12 mouse cellular contexts compared by ENCODE assay signal in genomic region chr1:125372855-125373254, GRCm38 (mm10).
DNase-seq lines count a peak whose midpoint lies in the region; ATAC-seq and TF ChIP-seq lines count a peak whose summit lies in the region.
"Had no signal": no experiment of that assay in that cellular context is flagged by ENCODE, and none has a peak within 500 bp of the region (broad histone marks: within the 10 kb centered on the region; RNA-seq: fewer than 3 reads in every experiment).

No protein-coding gene starts in this region.

- WGBS in heart, postnatal 0 days, result 70% methylated on average over 5 of the region's 5 CpGs
- 66% methylated on average over 5 of the region's 5 CpGs for WGBS in midbrain, embryonic 13.5 days
- 79% methylated on average over 5 of the region's 5 CpGs for WGBS in midbrain, embryonic 11.5 days
- WGBS in hindbrain, embryonic 16.5 days, result 59% methylated on average over 5 of the region's 5 CpGs

- no peak overlapping the region for H3K4me3 ChIP-seq in heart, postnatal 0 days (ENCODE audit: low read depth, low read length)
- no peak overlapping the region for H3K4me3 ChIP-seq in midbrain, embryonic 13.5 days (replicated peaks)
- H3K4me3 ChIP-seq in midbrain, embryonic 11.5 days (ENCODE audit: low read depth, low read length), result no peak overlapping the region
- H3K4me3 ChIP-seq in hindbrain, embryonic 16.5 days (ENCODE audit: low read length), result no peak overlapping the region
- H3K4me3 ChIP-seq: heart, embryonic 13.5 days; limb, embryonic 15.5 days had no signal

- H3K27ac ChIP-seq in heart, postnatal 0 days (ENCODE audit: low read depth), result no peak overlapping the region
- H3K27ac ChIP-seq in midbrain, embryonic 13.5 days, result no peak overlapping the region
- H3K27ac ChIP-seq in midbrain, embryonic 11.5 days (ENCODE audit: low read depth, low read length), result no peak overlapping the region
- no peak overlapping the region for H3K27ac ChIP-seq in hindbrain, embryonic 16.5 days (ENCODE audit: low read depth, low read length)
- H3K27ac ChIP-seq: heart, embryonic 13.5 days; limb, embryonic 15.5 days had no signal

- 0 out of 2 replicates have a peak, but pooled peaks have one; percentile 7 for TF ChIP-seq CTCF in heart, postnatal 0 days (IDR thresholded peaks at IDR 0.05; ENCODE audit: low read depth)

- H3K27me3 ChIP-seq in heart, postnatal 0 days (ENCODE audit: control insufficient read depth, insufficient read depth, low read length), result no peaks in the 10 kb centered on the region
- H3K27me3 ChIP-seq in midbrain, embryonic 13.5 days, result no peaks in the 10 kb centered on the region
- no peaks in the 10 kb centered on the region for H3K27me3 ChIP-seq in midbrain, embryonic 11.5 days (ENCODE audit: control insufficient read depth, insufficient read depth, low read length)
- H3K27me3 ChIP-seq in hindbrain, embryonic 16.5 days (replicated peaks; ENCODE audit: control insufficient read depth, insufficient read depth, low read length), result no peaks in the 10 kb centered on the region
- H3K27me3 ChIP-seq: heart, embryonic 13.5 days; limb, embryonic 15.5 days had no signal

- no peak for ATAC-seq in heart, postnatal 0 days (ENCODE audit: insufficient read depth, low read depth)
- peak; percentile 43; the same call in 1 of the 2 replicates for ATAC-seq in midbrain, embryonic 13.5 days
- ATAC-seq in midbrain, embryonic 11.5 days (ENCODE audit: low FRiP score), result no peak
- ATAC-seq in hindbrain, embryonic 16.5 days, result peak; percentile 54

- H3K4me1 ChIP-seq in heart, postnatal 0 days (ENCODE audit: control insufficient read depth, insufficient read depth), result no peaks in the 10 kb centered on the region
- no peaks in the 10 kb centered on the region for H3K4me1 ChIP-seq in midbrain, embryonic 13.5 days (replicated peaks)
- H3K4me1 ChIP-seq in midbrain, embryonic 11.5 days (ENCODE audit: control insufficient read depth, insufficient read depth, low read length), result no peaks in the 10 kb centered on the region
- no peaks in the 10 kb centered on the region for H3K4me1 ChIP-seq in hindbrain, embryonic 16.5 days (ENCODE audit: control insufficient read depth, insufficient read depth, low read depth, low read length)
- H3K4me1 ChIP-seq: heart, embryonic 13.5 days; limb, embryonic 15.5 days had no signal

- H3K9me3 ChIP-seq in heart, postnatal 0 days (replicated peaks; ENCODE audit: control insufficient read depth, low read length), result no peaks in the 10 kb centered on the region
- H3K9me3 ChIP-seq in midbrain, embryonic 13.5 days, result no peaks in the 10 kb centered on the region
- H3K9me3 ChIP-seq in midbrain, embryonic 11.5 days (ENCODE audit: control insufficient read depth, low read length), result no peaks in the 10 kb centered on the region
- H3K9me3 ChIP-seq in hindbrain, embryonic 16.5 days (ENCODE audit: control insufficient read depth, low read length), result no peaks in the 10 kb centered on the region
- H3K9me3 ChIP-seq: heart, embryonic 13.5 days; limb, embryonic 15.5 days had no signal

- H3K4me2 ChIP-seq in heart, postnatal 0 days (ENCODE audit: low read depth, low read length), result no peak overlapping the region
- no peak overlapping the region for H3K4me2 ChIP-seq in midbrain, embryonic 13.5 days (replicated peaks)
- H3K4me2 ChIP-seq in midbrain, embryonic 11.5 days, result no peak overlapping the region
- H3K4me2 ChIP-seq in hindbrain, embryonic 16.5 days (ENCODE audit: low read length), result no peak overlapping the region
- H3K4me2 ChIP-seq: heart, embryonic 13.5 days; limb, embryonic 15.5 days had no signal

- H3K36me3 ChIP-seq in heart, postnatal 0 days (replicated peaks; ENCODE audit: control insufficient read depth, insufficient read depth, low read length), result no peaks in the 10 kb centered on the region
- no peaks in the 10 kb centered on the region for H3K36me3 ChIP-seq in midbrain, embryonic 13.5 days
- no peaks in the 10 kb centered on the region for H3K36me3 ChIP-seq in midbrain, embryonic 11.5 days (ENCODE audit: control insufficient read depth, insufficient read depth, low read length)
- H3K36me3 ChIP-seq in hindbrain, embryonic 16.5 days (ENCODE audit: control insufficient read depth, insufficient read depth, low read length), result no peaks in the 10 kb centered on the region
- H3K36me3 ChIP-seq: heart, embryonic 13.5 days; limb, embryonic 15.5 days had no signal

- TF ChIP-seq EP300 in heart, postnatal 0 days (IDR thresholded peaks at IDR 0.05; ENCODE audit: low read depth), result no peak

- no peak for DNase-seq in heart, postnatal 0 days (ENCODE audit: low spot score)
- no peak for DNase-seq in heart, adult 11 months
- DNase-seq in midbrain, embryonic 11.5 days (ENCODE audit: low spot score, missing footprints), result no peak
- DNase-seq in right cerebral cortex, postnatal 36 days (ENCODE audit: low spot score in 2 of 2), result peak; percentile 15 to 23
- DNase-seq in adrenal gland, postnatal 25 days, result no peak
- DNase-seq in MN1 (ENCODE audit: low spot score), result no peak
- DNase-seq: cerebellum, adult 9-10 months; kidney, adult 9 months had no signal

- no peak overlapping the region for H3K9ac ChIP-seq in heart, postnatal 0 days (replicated peaks; ENCODE audit: low read depth, low read length)
- no peak overlapping the region for H3K9ac ChIP-seq in midbrain, embryonic 13.5 days (replicated peaks)
- no peak overlapping the region for H3K9ac ChIP-seq in midbrain, embryonic 11.5 days (ENCODE audit: low read length)
- no peak overlapping the region for H3K9ac ChIP-seq in hindbrain, embryonic 16.5 days (ENCODE audit: low read depth, low read length)
- H3K9ac ChIP-seq: heart, embryonic 13.5 days; limb, embryonic 15.5 days had no signal

Comparison
In these comparisons a context has a peak if more than half of its experiments do, and no peak if none do; other contexts are left out.
1. ATAC-seq: peak in midbrain, embryonic 13.5 days (single experiment) and hindbrain, embryonic 16.5 days (single experiment); none in heart, postnatal 0 days (single experiment) and midbrain, embryonic 11.5 days (single experiment).
2. DNase-seq: peak in right cerebral cortex, postnatal 36 days (2 of 2); none in heart, postnatal 0 days (single experiment), heart, adult 11 months (single experiment), midbrain, embryonic 11.5 days (single experiment), adrenal gland, postnatal 25 days (single experiment) and MN1 (single experiment).